Mouse (Mus musculus) stomach, embryonic 15.5 days (tissue): ENCODE results near the gene Galp. TPM values are rescaled to one million over a fixed set of nuclear protein-coding genes. Genes with fewer than 3 reads are reported as not detected.
"Not testable (repeated sequence)": the region's sequence is repeated elsewhere in the genome, so short reads cannot be mapped to it uniquely, and the experiment has no call there.

Experiments used
- ATAC-seq: fragments of 200-750 bp; cut with Nextera tagmentation; 2 replicates; pipeline ENCODE4 v1.8.0; 2017; ENCODE audit warnings: low read depth, moderate number of reproducible peaks, moderate TSS enrichment; ENCODE audit not compliant: insufficient read depth, low FRiP score
- H3K27ac ChIP-seq: fragments of 300-500 bp; sonication (generic); 2 replicates; pipeline ENCODE4 v1.5.1; 2015; ENCODE audit warnings: mild to moderate bottlenecking, inconsistent platforms
- H3K27me3 ChIP-seq: fragments of 300-500 bp; sonication (generic); replicated peaks from 2 replicates; pipeline ENCODE4 v1.6.1; 2015; ENCODE audit warnings: inconsistent platforms
- H3K36me3 ChIP-seq: fragments of 300-500 bp; sonication (generic); 2 replicates; pipeline ENCODE4 v1.6.1; 2015; ENCODE audit warnings: inconsistent platforms
- H3K4me1 ChIP-seq: fragments of 300-500 bp; sonication (generic); 2 replicates; pipeline ENCODE4 v1.6.1; 2015; ENCODE audit warnings: inconsistent platforms
- H3K4me2 ChIP-seq: fragments of 300-500 bp; sonication (generic); 2 replicates; pipeline ENCODE4 v1.6.1; 2015; ENCODE audit warnings: mild to moderate bottlenecking, inconsistent platforms
- H3K4me3 ChIP-seq: fragments of 300-500 bp; sonication (generic); replicated peaks from 2 replicates; pipeline ENCODE4 v1.5.1; 2015; ENCODE audit warnings: inconsistent platforms
- H3K9ac ChIP-seq: fragments of 300-500 bp; sonication (generic); 2 replicates; pipeline ENCODE4 v1.6.1; 2015; ENCODE audit warnings: inconsistent platforms
- H3K9me3 ChIP-seq: fragments of 300-500 bp; sonication (generic); 2 replicates; pipeline ENCODE4 v1.6.1; 2016; ENCODE audit warnings: inconsistent platforms
- WGBS: fragments of 180-500 bp; shearing (Covaris S2); methylation state at CpG from one replicate; pipeline ENCODE4 v1.1.7; 2015; 5-methylcytosine and 5-hydroxymethylcytosine counted together
- polyA plus RNA-seq: library from polyadenylated mRNA; unstranded; fragments of >200 nt; fragmentation: Nextera tagmentation; extraction: Ambion mirVana; gene quantifications from 2 replicates; pipeline ENCODE4 v1.2.1, GENCODE M21; 2015

Gene Galp
- polyA plus RNA-seq, 1 experiment from 2014 or later = not detected

GRCm38 (mm10) chr7:6162172-6162571 is 34.7 kb upstream of the Galp start:
- 75% methylated on average over 4 of the region's 4 CpGs for WGBS
- Histone ChIP-seq H3K9me3 (no peaks in the 10 kb centered on the region), H3K9ac (no peak overlapping the region), H3K27me3 (no peaks in the 10 kb centered on the region), H3K4me3 (no peak overlapping the region), H3K4me2 (no peak overlapping the region), H3K27ac (no peak overlapping the region), H3K4me1 (no peaks in the 10 kb centered on the region), H3K36me3 (no peaks in the 10 kb centered on the region)
- no peak for ATAC-seq

GRCm38 (mm10) chr7:6164671-6165070 is 32.2 kb upstream of the Galp start:
- Histone ChIP-seq H3K4me2 (no peak overlapping the region), H3K36me3 (no peaks in the 10 kb centered on the region), H3K9ac (no peak overlapping the region), H3K27me3 (no peaks in the 10 kb centered on the region), H3K9me3 (no peaks in the 10 kb centered on the region), H3K4me3 (no peak overlapping the region), H3K27ac (no peak overlapping the region), H3K4me1 (no peaks in the 10 kb centered on the region)
- no peak for ATAC-seq
- 46% methylated on average over 5 of the region's 5 CpGs for WGBS

- Histone ChIP-seq H3K9ac (no peak overlapping the region), H3K4me1 (peaks cover 6% of the 10 kb centered on the region; the same call in 1 of the 2 replicates), H3K27me3 (no peaks in the 10 kb centered on the region), H3K27ac (peak overlapping the region; percentile 42), H3K36me3 (no peaks in the 10 kb centered on the region), H3K4me2 (no peak overlapping the region), H3K9me3 (no peaks in the 10 kb centered on the region), H3K4me3 (no peak overlapping the region)
- ATAC-seq = peak; percentile 51
- WGBS = 51% methylated on average over 3 of the region's 3 CpGs
Measured at GRCm38 (mm10) chr7:6169403-6169802, 27.5 kb upstream of the Galp start.

- Histone ChIP-seq H3K4me2 (no peak overlapping the region), H3K27me3 (no peaks in the 10 kb centered on the region), H3K4me1 (peaks cover 8% of the 10 kb centered on the region; the same call in 1 of the 2 replicates), H3K9me3 (no peaks in the 10 kb centered on the region), H3K27ac (peak overlapping the region; percentile 42; the same call in 1 of the 2 replicates), H3K4me3 (no peak overlapping the region), H3K9ac (no peak overlapping the region), H3K36me3 (no peaks in the 10 kb centered on the region)
- WGBS = 81% methylated on average over 9 of the region's 9 CpGs
- ATAC-seq = no peak
Measured at GRCm38 (mm10) chr7:6170391-6170790, 26.5 kb upstream of the Galp start.

- Histone ChIP-seq H3K4me2 (peak overlapping the region; percentile 84), H3K9me3 (no peaks in the 10 kb centered on the region), H3K9ac (0 out of 2 replicates have a peak overlapping the region, but pooled peaks have one; percentile 14), H3K27ac (peak overlapping the region; percentile 87; the same call in 1 of the 2 replicates), H3K36me3 (0 out of 2 replicates have a peak, but pooled peaks cover 3% of the 10 kb centered on the region), H3K27me3 (no peaks in the 10 kb centered on the region), H3K4me3 (peak overlapping the region; percentile 72; the same call in 1 of the 2 replicates), H3K4me1 (peaks cover 8% of the 10 kb centered on the region; the same call in 1 of the 2 replicates)
- ATAC-seq = no peak
- 40% methylated on average over 6 of the region's 6 CpGs for WGBS
Measured at GRCm38 (mm10) chr7:6170871-6171270, 26.0 kb upstream of the Galp start.

- Histone ChIP-seq H3K4me2 (peak overlapping the region; percentile 84), H3K9me3 (no peaks in the 10 kb centered on the region), H3K36me3 (0 out of 2 replicates have a peak, but pooled peaks cover 4% of the 10 kb centered on the region), H3K4me3 (peak overlapping the region; percentile 72), H3K9ac (peak overlapping the region; percentile 14; the same call in 1 of the 2 replicates), H3K4me1 (peaks cover 8% of the 10 kb centered on the region; the same call in 1 of the 2 replicates), H3K27ac (peak overlapping the region; percentile 87), H3K27me3 (no peaks in the 10 kb centered on the region)
- WGBS = under 1% methylated on average over 24 of the region's 24 CpGs
- ATAC-seq = peak; percentile 27; the same call in 1 of the 2 replicates
Measured at GRCm38 (mm10) chr7:6171444-6172005, 25.4 kb upstream of the Galp start.

GRCm38 (mm10) chr7:6172006-6172649 is 24.8 kb upstream of the Galp start, which contains the start of gene Zfp444:
Gene Zfp444, plus strand, starts transcription at chr7:6172226.
- Histone ChIP-seq H3K27ac (peak within 1 kb of the TSS; percentile 87), H3K4me2 (peak within 1 kb of the TSS; percentile 84), H3K9me3 (no peaks in the 10 kb centered on the region), H3K9ac (peak within 1 kb of the TSS; percentile 53), H3K4me1 (peaks cover 8% of the 10 kb centered on the region; the same call in 1 of the 2 replicates), H3K4me3 (peak within 1 kb of the TSS; percentile 72), H3K27me3 (no peaks in the 10 kb centered on the region), H3K36me3 (0 out of 2 replicates have a peak, but pooled peaks cover 4% of the 10 kb centered on the region)
- peak; percentile 94 for ATAC-seq
- under 1% methylated on average over 37 of the region's 37 CpGs for WGBS

- WGBS = 1% methylated on average over 24 of the region's 28 CpGs
- Histone ChIP-seq H3K4me2 (peak overlapping the region; percentile 84), H3K9ac (peak overlapping the region; percentile 53), H3K27ac (peak overlapping the region; percentile 31; the same call in 1 of the 2 replicates), H3K4me1 (peaks cover 8% of the 10 kb centered on the region; the same call in 1 of the 2 replicates), H3K4me3 (peak overlapping the region; percentile 72), H3K27me3 (no peaks in the 10 kb centered on the region), H3K36me3 (0 out of 2 replicates have a peak, but pooled peaks cover 4% of the 10 kb centered on the region), H3K9me3 (no peaks in the 10 kb centered on the region)
- ATAC-seq = peak; percentile 3; the same call in 1 of the 2 replicates
Measured at GRCm38 (mm10) chr7:6172674-6173244, 24.1 kb upstream of the Galp start.

GRCm38 (mm10) chr7:6173872-6174271 is 23.0 kb upstream of the Galp start:
- WGBS = 77% methylated on average over 8 of the region's 8 CpGs
- ATAC-seq = no peak
- H3K36me3 ChIP-seq = 0 out of 2 replicates have a peak, but pooled peaks cover 4% of the 10 kb centered on the region
- no peak overlapping the region for H3K27ac ChIP-seq
- H3K4me1 ChIP-seq = peaks cover 8% of the 10 kb centered on the region; the same call in 1 of the 2 replicates
- no peaks in the 10 kb centered on the region for H3K9me3 ChIP-seq
- no peaks in the 10 kb centered on the region for H3K27me3 ChIP-seq
- H3K4me3 ChIP-seq = no peak overlapping the region
- no peak overlapping the region for H3K4me2 ChIP-seq
- H3K9ac ChIP-seq = no peak overlapping the region

GRCm38 (mm10) chr7:6174365-6174987 is 22.4 kb upstream of the Galp start:
- ATAC-seq, H3K27ac ChIP-seq: not testable (repeated sequence)
- 80% methylated on average over 9 of the region's 9 CpGs for WGBS

GRCm38 (mm10) chr7:6179013-6179412 is 17.9 kb upstream of the Galp start:
- Histone ChIP-seq H3K4me2 (no peak overlapping the region), H3K4me1 (0 out of 2 replicates have a peak, but pooled peaks cover 2% of the 10 kb centered on the region), H3K27ac (no peak overlapping the region), H3K27me3 (no peaks in the 10 kb centered on the region), H3K9ac (no peak overlapping the region), H3K4me3 (no peak overlapping the region), H3K9me3 (no peaks in the 10 kb centered on the region), H3K36me3 (peaks cover 7% of the 10 kb centered on the region; the same call in 1 of the 2 replicates)
- ATAC-seq = no peak

More at GRCm38 (mm10) chr7:6174365-6174987, 22.4 kb upstream of the Galp start:
- not testable (repeated sequence) for H3K27me3 ChIP-seq, H3K4me1 ChIP-seq, H3K4me3 ChIP-seq, H3K36me3 ChIP-seq, H3K9ac ChIP-seq, H3K4me2 ChIP-seq, H3K9me3 ChIP-seq
